Mouse (Mus musculus) lung, postnatal 0 days (tissue): ENCODE data around the gene Tcl1b3. TPM values are rescaled to one million over a fixed set of nuclear protein-coding genes. Genes with fewer than 3 reads are reported as not detected.

Experiments used
- ATAC-seq: fragments of 200-750 bp; cut with Nextera tagmentation; 2 replicates; pipeline ENCODE4 v1.8.0; 2017; ENCODE audit warnings: moderate library complexity
- DNase-seq: peaks from one replicate; pipeline ENCODE4 v3.0.0-alpha.2; 2016; ENCODE audit warnings: low spot score
- H3K27ac ChIP-seq: fragments of 300-500 bp; sonication (generic); 2 replicates; pipeline ENCODE4 v1.5.1; 2014; ENCODE audit warnings: antibody characterized with exemption, mild to moderate bottlenecking, low read length, mixed read lengths
- H3K27me3 ChIP-seq: fragments of 300-500 bp; sonication (generic); replicated peaks from 2 replicates; pipeline ENCODE4 v1.6.1; 2014; ENCODE audit warnings: low read length, mixed read lengths; ENCODE audit not compliant: insufficient read depth
- H3K36me3 ChIP-seq: fragments of 300-500 bp; sonication (generic); 2 replicates; pipeline ENCODE4 v1.6.1; 2014; ENCODE audit warnings: low read length, mixed read lengths; ENCODE audit not compliant: insufficient read depth
- H3K4me1 ChIP-seq: fragments of 300-500 bp; sonication (generic); 2 replicates; pipeline ENCODE4 v1.6.1; 2014; ENCODE audit warnings: antibody characterized with exemption, low read depth, low read length, mixed read lengths; ENCODE audit not compliant: insufficient read depth
- H3K4me2 ChIP-seq: fragments of 300-500 bp; sonication (generic); replicated peaks from 2 replicates; pipeline ENCODE4 v1.6.1; 2014; ENCODE audit warnings: low read depth, mild to moderate bottlenecking, low read length, moderate library complexity, mixed read lengths
- H3K4me3 ChIP-seq: fragments of 300-500 bp; sonication (generic); 2 replicates; pipeline ENCODE4 v1.5.1; 2014; ENCODE audit warnings: low read depth, low read length
- H3K9ac ChIP-seq: fragments of 300-500 bp; sonication (generic); replicated peaks from 2 replicates; pipeline ENCODE4 v1.6.1; 2014; ENCODE audit warnings: low read depth, mild to moderate bottlenecking
- H3K9me3 ChIP-seq: fragments of 300-500 bp; sonication (generic); 2 replicates; pipeline ENCODE4 v1.6.1; 2016; ENCODE audit warnings: low read length, mixed read lengths
- CTCF ChIP-seq: IDR thresholded peaks from 2 replicates; pipeline ENCODE4 v1.5.1; 2016; ENCODE audit warnings: antibody characterized with exemption, mild to moderate bottlenecking
- EP300 ChIP-seq: IDR thresholded peaks from 2 replicates; pipeline ENCODE4 v1.6.1; 2016; ENCODE audit warnings: antibody characterized with exemption, mild to moderate bottlenecking, control low read depth
- WGBS: fragments of 180-500 bp; shearing (Covaris S2); extraction: QIAGEN DNeasy Blood & Tissue Kit; methylation state at CpG from one replicate; pipeline ENCODE4 v1.1.7; 2014; 5-methylcytosine and 5-hydroxymethylcytosine counted together
- polyA plus RNA-seq: library from polyadenylated mRNA; unstranded; fragments of >200 nt; fragmentation: Nextera tagmentation; extraction: Ambion mirVana; gene quantifications from 2 replicates; pipeline ENCODE4 v1.2.1, GENCODE M21; 2015

Gene Tcl1b3
- polyA plus RNA-seq, 1 experiment from 2014 or later, result not detected

- WGBS, result 63% methylated on average over 11 of the region's 11 CpGs
- Histone ChIP-seq H3K4me1 (no peaks in the 10 kb centered on the region), H3K4me2 (no peak overlapping the region), H3K9me3 (no peaks in the 10 kb centered on the region), H3K36me3 (no peaks in the 10 kb centered on the region), H3K27me3 (no peaks in the 10 kb centered on the region), H3K27ac (no peak overlapping the region), H3K9ac (no peak overlapping the region), H3K4me3 (no peak overlapping the region)
- ATAC-seq, result no peak
- no peak for DNase-seq
- no peak for TF ChIP-seq CTCF
- TF ChIP-seq EP300, result no peak
Measured at GRCm38 (mm10) chr12:105234362-105234761, 43.5 kb downstream of the Tcl1b3 start.

- H3K4me2 ChIP-seq, result no peak overlapping the region
- H3K9ac ChIP-seq, result no peak overlapping the region
- WGBS, result 63% methylated on average over 3 of the region's 3 CpGs
- no peaks in the 10 kb centered on the region for H3K27me3 ChIP-seq
- H3K4me1 ChIP-seq, result no peaks in the 10 kb centered on the region
- H3K4me3 ChIP-seq, result no peak overlapping the region
- ATAC-seq (no peak), DNase-seq (no peak)
- TF ChIP-seq CTCF (no peak), EP300 (no peak)
- H3K36me3 ChIP-seq, result no peaks in the 10 kb centered on the region
- H3K9me3 ChIP-seq, result no peaks in the 10 kb centered on the region
- no peak overlapping the region for H3K27ac ChIP-seq
Measured at GRCm38 (mm10) chr12:105235091-105235490, 44.2 kb downstream of the Tcl1b3 start.

- WGBS, result 75% methylated on average over 9 of the region's 9 CpGs
- ATAC-seq (no peak), DNase-seq (no peak)
- Histone ChIP-seq H3K4me1 (no peaks in the 10 kb centered on the region), H3K4me2 (no peak overlapping the region), H3K27me3 (no peaks in the 10 kb centered on the region), H3K9me3 (no peaks in the 10 kb centered on the region), H3K9ac (no peak overlapping the region), H3K4me3 (no peak overlapping the region), H3K36me3 (no peaks in the 10 kb centered on the region), H3K27ac (no peak overlapping the region)
- no peak for TF ChIP-seq EP300
- no peak for TF ChIP-seq CTCF
Measured at GRCm38 (mm10) chr12:105239060-105239459, 48.2 kb downstream of the Tcl1b3 start.

Other genes with a start within 250 kb of the Tcl1b3 start
- 1.1 and 1.2 TPM in 2 replicates for gene Syne3, start 181.2 kb upstream of the Tcl1b3 start, polyA plus RNA-seq
- 126 and 127 TPM in 2 replicates for gene Glrx5, start 158.4 kb upstream of the Tcl1b3 start, polyA plus RNA-seq
- gene Tcl1b2, start 45.0 kb upstream of the Tcl1b3 start, polyA plus RNA-seq, result not detected in 2 replicates
- not detected in 2 replicates for gene Tcl1b1, start 31.4 kb upstream of the Tcl1b3 start, polyA plus RNA-seq
- gene Tcl1b5, start 14.7 kb upstream of the Tcl1b3 start, polyA plus RNA-seq, result not detected in 2 replicates
- gene Tcl1b4, start 10.9 kb downstream of the Tcl1b3 start, polyA plus RNA-seq, result not detected in 2 replicates
- gene Tcl1, start 31.8 kb downstream of the Tcl1b3 start, polyA plus RNA-seq, result not detected in 2 replicates
- gene Tunar, start 142.8 kb downstream of the Tcl1b3 start, polyA plus RNA-seq, result not detected in 2 replicates